Mouse (Mus musculus): ENCODE results near the gene 1700020L24Rik.

Gene 1700020L24Rik

GRCm38 (mm10) chr11:83440081-83441064 is 2.9 kb downstream of the 1700020L24Rik start:
- DNase-seq (ENCODE audit: extremely low spot score, low read depth, low spot score): peak; percentile 90

GRCm38 (mm10) chr11:83441235-83441634 is 3.8 kb downstream of the 1700020L24Rik start:
- no peak for DNase-seq (ENCODE audit: extremely low spot score, low read depth, low spot score)

DNA sequence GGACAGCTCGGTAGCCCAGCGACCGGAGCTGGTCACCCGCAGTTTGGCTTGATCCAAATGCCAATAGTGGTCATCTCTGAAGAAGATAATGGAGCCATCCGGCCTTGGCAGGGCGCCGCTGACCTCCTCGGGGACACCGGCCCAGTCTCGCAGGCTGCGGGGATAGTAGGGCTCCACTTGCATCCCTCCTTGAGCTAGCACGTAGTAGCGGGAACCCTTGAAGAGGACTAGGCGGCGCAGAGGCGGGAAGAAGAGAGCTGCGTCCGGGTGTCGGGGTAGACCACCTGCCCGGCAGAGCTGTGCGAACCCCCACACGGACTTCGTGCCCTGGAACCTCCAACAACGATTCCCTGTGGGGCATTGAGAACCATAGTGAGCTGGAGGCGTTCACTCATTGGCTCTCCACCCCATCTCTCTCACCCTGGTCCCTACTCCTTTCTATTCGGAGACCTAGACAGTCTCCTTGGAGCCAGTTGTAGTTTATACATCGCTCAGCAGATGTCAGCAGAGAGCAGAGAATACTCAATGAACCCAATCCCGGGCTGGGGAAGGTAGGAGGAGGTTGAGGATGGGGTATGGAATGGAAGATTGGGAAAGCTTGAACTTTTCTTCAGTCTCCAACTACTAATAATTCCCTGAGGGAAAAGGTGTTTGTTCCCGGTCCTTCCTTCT is 5.3 kb downstream of the 1700020L24Rik start:
- peak; percentile 70 for DNase-seq (ENCODE audit: extremely low spot score, low read depth, low spot score)

DNA sequence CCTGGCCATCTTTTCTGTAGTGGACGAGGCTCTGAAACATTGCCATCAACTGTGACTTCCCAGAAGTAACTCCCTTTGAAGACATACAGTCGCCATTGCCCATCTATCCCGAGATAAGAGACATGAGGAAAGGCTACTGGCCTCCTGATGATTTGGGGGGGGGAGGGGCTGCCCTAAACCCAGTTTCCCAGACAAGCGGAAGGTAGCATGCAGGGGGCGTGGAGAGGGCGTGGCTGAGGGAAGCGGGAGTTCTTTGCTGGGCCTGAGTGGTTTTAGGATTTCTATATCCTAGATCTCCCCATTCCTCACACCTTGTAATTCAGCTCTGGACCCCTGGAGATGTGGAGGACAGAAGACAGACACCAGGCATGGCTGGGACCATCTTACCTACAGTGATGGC is 6.3 kb downstream of the 1700020L24Rik start:
- DNase-seq (ENCODE audit: extremely low spot score, low read depth, low spot score): no peak

GRCm38 (mm10) chr11:83445001-83445400 is 7.5 kb downstream of the 1700020L24Rik start:
- no peak for DNase-seq (ENCODE audit: extremely low spot score, low read depth, low spot score)

DNA sequence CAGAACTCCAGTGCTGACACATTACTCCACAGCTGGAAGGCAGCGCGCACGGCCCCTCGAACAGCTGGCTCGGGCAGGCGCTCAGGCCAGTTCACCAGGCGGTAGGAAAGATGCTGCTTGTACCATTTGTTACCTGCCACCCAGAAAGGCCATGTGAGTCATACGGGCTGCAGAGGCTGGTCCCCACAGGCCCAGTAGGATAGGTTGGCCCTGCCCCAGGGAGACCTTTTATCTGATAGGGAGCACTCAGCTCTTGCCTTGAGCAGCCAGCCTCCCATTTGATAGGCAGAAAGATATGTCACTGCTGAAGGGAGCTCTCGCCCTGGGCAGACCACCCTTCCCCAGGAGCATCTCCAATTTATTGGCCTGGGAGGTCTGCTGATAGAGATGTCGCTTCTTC is 10.1 kb downstream of the 1700020L24Rik start:
- DNase-seq (ENCODE audit: extremely low spot score, low read depth, low spot score): no peak

GRCm38 (mm10) chr11:83448021-83448926 is 10.8 kb downstream of the 1700020L24Rik start:
- no peak for DNase-seq (ENCODE audit: extremely low spot score, low read depth, low spot score)

DNA sequence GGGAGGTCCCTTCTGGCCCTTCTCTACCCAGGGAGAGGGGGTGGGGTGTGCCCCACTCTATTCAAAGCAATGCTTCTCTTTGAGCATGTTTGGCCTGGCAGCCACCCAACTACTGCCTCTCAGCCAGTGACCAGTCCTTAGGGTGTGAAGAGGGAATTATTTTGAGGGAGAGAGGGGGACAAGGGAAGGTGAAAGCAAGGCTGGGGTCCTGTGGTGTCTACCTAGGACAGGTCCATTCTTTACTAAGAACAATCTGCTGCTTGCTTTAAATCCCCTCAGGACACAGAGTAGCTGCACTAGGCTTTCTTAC is 11.4 kb downstream of the 1700020L24Rik start:
- DNase-seq (ENCODE audit: extremely low spot score, low read depth, low spot score): no peak

GRCm38 (mm10) chr11:83449298-83449697 is 11.8 kb downstream of the 1700020L24Rik start:
- DNase-seq (ENCODE audit: extremely low spot score, low read depth, low spot score): no peak

DNA sequence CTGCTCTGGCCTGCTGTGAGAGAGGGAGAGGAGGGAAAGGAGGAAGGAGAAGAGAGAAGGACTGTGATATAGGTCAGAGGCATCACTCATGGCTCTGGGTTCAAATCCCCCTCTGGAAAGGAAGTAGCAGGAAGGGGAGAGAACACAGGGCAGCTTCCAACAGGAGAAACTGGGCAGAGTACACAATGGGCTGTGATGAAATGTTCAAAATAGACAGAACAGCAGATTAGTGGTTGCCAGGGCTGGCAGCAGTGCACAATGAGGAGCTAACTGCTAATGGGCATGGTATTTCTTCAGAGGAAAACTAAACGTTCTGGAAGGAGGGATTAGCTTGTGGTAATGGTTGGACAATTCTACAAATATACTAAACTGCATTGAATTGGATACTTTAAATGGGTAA is 13.1 kb downstream of the 1700020L24Rik start:
- DNase-seq (ENCODE audit: extremely low spot score, low read depth, low spot score): no peak

- no peak for DNase-seq (ENCODE audit: extremely low spot score, low read depth, low spot score)
Measured at GRCm38 (mm10) chr11:83451281-83451680, 13.8 kb downstream of the 1700020L24Rik start.

GRCm38 (mm10) chr11:83454548-83454947 is 17.1 kb downstream of the 1700020L24Rik start:
- no peak for DNase-seq (ENCODE audit: extremely low spot score, low read depth, low spot score)

DNA sequence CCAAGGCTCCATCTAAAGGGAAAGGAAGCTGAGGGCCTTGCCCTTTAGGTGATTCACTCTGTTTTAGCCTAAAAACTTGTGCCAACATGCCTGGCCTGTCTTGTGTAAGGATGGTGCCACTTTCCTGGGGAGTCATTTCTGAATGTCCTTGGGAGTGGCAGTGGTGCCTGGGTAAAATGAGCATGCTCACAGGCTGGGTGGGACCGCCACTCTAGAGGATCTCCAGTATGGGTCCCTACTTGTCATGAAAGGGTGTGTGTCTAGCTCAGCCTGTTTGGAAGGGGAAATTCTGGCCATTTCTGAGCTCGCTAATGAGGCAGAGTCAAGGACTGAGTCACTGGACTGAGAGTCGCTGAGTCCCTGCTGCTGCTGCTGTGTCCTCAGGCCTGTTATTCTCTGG is 18.1 kb downstream of the 1700020L24Rik start:
- DNase-seq (ENCODE audit: extremely low spot score, low read depth, low spot score): no peak

DNA sequence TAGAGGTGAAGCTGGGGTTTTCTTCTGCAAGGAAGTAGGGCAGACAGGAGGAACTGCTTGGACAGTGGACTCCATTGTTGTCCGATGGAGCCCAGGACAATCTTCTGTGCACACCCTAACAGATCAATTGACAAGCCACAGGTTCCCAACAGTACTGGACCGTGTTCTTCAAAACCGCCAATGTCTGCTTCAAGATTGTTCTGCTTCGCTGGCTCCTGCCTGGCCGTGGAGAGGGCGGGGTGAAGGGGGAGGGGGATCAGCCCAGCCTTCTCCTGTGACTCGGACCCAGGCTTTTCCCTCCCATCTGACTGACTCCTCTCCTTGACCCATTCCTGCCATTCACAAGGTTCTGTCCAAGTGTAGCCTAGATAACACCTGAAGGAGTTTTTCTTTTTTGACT is 19.8 kb downstream of the 1700020L24Rik start:
- no peak for DNase-seq (ENCODE audit: extremely low spot score, low read depth, low spot score)

DNA sequence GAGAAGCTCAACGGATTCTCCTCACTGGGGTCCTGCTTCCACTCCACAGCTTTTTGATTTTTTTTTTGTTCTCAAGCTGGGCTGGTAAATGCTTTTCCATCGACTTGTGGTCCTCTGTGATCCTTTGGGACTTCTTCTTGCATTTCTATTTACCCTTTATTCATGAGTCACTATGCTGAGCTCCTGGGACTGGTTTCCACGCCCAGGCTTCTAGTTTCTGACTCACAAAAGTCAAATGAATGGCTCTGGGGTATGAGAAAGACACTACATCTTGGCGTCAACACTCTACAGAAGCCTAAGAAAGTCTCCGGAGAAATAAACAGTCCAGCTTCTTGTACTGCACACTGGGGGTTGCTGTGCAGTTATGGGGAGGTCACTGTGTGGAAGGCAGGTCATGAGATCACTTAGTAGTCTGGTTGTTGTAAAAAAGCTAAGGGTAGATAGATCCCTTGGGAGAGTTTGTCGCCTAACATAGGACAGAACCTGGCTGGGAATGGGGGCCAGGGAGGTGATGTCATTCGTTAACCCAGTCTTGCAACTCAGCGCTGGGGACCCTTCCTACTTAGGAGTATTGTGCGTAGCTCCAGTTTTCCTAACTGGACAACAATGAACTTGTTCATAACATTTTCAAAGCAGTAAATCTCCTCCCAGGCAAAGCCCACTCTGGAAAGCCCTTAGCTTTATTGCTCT is 20.6 kb downstream of the 1700020L24Rik start:
- no peak for DNase-seq (ENCODE audit: extremely low spot score, low read depth, low spot score)

DNA sequence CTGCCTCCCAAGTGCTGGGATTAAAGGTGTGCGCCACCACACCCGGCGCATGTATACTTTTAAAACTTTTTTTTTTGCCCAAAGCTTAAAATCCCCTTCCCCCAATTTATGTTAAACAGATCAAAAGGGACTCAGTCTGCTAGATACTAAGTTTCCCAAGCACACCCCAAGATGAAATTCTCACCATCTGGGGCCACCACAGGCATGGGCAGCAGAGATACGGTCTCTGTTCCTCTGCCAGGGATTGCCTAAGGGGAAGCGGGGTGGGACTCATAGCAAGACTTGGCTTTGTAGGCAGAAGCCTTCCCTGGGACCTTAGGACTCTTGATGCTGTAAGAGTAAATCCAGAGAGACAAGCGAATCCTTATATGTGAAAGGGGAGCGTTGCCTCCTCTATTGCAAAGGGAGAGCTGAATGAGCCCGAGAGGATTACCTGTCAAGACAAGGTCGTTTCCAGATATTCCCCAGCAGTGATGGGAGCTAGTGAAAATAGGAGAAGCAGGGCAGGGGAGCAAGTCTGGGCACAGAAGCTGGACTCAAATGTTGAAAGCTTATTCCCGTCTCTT is 24.1 kb downstream of the 1700020L24Rik start:
- no peak for DNase-seq (ENCODE audit: extremely low spot score, low read depth, low spot score)

DNA sequence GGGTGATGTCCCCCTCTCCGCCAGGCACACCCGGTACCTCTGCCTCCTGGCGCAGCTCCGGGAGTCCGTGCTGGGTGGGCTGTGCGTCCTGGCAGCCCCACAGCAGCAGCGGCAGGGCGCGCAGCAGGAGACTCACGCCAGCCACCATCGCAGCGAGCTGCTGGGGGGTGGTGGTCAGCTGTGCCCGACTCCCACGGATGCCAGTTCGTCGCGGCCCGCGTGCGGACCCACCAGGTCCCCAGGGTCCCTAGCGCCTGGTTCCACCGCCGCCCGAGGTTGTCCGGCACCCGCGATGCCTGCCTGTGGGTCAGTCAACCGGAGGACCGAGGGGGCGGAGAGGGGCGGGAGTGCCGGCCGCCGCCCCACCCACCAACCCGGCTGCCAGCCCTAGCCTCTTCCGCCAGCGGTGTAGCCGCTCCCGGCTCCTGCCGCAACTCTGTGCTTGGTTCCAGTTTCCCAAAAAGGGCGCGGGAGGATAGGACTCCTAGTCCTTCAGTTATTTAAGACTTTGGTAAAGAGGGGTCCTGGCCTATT is 25.3 kb downstream of the 1700020L24Rik start, which contains the start of gene Mmp28:
Gene Mmp28 (minus strand): TSS at position 361 of the 534 bp plus-strand sequence.
- DNase-seq (ENCODE audit: extremely low spot score, low read depth, low spot score): no peak

- no peak for DNase-seq (ENCODE audit: extremely low spot score, low read depth, low spot score)
Measured at GRCm38 (mm10) chr11:83465976-83466375, 28.5 kb downstream of the 1700020L24Rik start.

DNA sequence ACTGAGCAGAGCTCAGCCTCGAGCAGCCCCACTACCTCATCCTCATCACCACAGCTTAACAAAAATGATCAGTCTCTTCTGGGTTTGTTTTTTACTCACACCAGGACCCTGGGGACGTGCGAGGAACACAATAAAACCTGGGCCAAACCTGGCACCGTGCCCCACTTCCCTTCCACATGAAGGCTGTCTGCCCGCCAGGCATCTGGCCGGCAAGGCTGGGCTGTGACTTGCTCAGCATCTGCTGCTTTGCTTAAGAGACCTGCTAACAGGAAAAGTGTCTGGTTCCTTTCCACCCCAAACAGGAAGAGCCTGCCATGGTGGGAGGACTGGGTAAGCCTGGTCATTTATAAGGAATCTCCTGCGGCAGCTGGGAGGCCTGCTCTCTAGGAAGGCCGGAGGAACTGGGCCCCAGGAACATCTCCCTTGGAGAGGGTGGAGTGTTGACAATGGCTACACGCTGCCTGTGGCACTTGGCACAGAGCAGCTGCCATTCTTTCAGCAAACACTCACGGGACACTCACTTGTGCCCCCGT is 29.7 kb downstream of the 1700020L24Rik start:
- DNase-seq (ENCODE audit: extremely low spot score, low read depth, low spot score): no peak

DNA sequence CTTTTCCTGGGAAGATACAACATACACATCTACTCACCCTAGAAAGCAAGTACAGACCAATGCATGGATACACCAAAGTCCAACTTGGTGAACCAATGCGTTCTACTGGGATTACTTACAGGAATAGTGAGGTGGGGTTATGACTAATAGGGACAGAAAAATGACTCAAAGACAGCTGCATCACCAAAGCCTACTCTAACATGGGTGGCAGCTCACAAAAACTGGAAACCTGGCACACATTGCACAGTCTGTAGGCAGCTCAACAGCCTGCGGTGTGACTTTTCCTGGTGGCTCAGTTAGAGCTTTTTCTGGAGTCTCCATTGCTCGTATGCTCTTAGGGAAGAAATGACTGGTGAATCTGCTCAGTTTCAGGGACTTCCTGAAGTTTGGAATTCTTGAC is 31.3 kb downstream of the 1700020L24Rik start:
- DNase-seq (ENCODE audit: extremely low spot score, low read depth, low spot score): no peak

All from hindlimb bud, embryonic 11.5 days (tissue).